ENCODE assay signal across 20 mouse cellular contexts in the genomic region with DNA sequence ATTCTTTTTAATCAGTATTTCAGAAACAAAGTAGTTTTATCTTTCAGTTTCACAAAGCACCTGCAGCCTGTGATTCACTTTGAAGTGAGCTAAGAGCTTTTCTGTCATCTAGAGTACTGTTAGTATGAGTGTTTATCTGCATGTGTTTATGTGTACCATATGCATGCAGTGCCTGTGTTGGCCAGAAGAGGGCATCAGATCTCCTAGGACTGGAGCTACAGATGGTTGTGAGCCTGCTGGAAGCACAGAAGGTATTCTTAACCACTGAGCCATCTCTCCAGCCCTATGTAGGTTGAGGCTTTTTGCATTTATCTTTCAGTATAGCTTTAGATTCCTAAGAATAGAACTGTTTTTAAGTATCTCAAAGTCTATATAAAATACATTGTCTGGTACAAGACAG. TPM values are rescaled to one million over a fixed set of nuclear protein-coding genes. Genes with fewer than 3 reads are reported as not detected.
A peak's percentile ranks its signal among the peaks of the same experiment; 100 is the strongest.
DNase-seq lines count a peak whose midpoint lies in the region; ATAC-seq and TF ChIP-seq lines count a peak whose summit lies in the region.
"Had no signal": no experiment of that assay in that cellular context is flagged by ENCODE, and none has a peak within 500 bp of the region (broad histone marks: within the 10 kb centered on the region; RNA-seq: fewer than 3 reads in every experiment).

No protein-coding gene starts in this region.

- H3K4me1 ChIP-seq in heart, adult 2 months (ENCODE audit: control insufficient read depth, insufficient read depth, low read length): peaks cover 4% of the 10 kb centered on the region
- H3K4me1 ChIP-seq in liver, postnatal 0 days (ENCODE audit: insufficient read depth): peaks cover 15% of the 10 kb centered on the region
- H3K4me1 ChIP-seq in liver, embryonic 11.5 days (replicated peaks; ENCODE audit: control insufficient read depth, insufficient read depth, low read length): peaks cover 8% of the 10 kb centered on the region; the same call in 1 of the 2 replicates
- H3K4me1 ChIP-seq in E14TG2a.4 (replicated peaks; ENCODE audit: low read depth, low read length): peaks cover 29% of the 10 kb centered on the region
- H3K4me1 ChIP-seq: forebrain, embryonic 15.5 days; limb, embryonic 12.5 days; midbrain, embryonic 15.5 days; stomach, embryonic 15.5 days had no signal

- 0 out of 2 replicates have a peak, but pooled peaks have one; percentile 19 for TF ChIP-seq CTCF in heart, adult 2 months (IDR thresholded peaks at IDR 0.05)
- peak; percentile 41 for TF ChIP-seq CTCF in liver, postnatal 0 days (IDR thresholded peaks at IDR 0.05; ENCODE audit: low read depth)
- TF ChIP-seq CTCF in E14TG2a.4 (conservative IDR thresholded peaks at IDR 0.05; ENCODE audit: low read length): peak; percentile 41; the same call in 1 of the 2 replicates

- H3K4me2 ChIP-seq in liver, postnatal 0 days (ENCODE audit: low read depth, low read length): no peak overlapping the region
- no peak overlapping the region for H3K4me2 ChIP-seq in liver, embryonic 11.5 days
- H3K4me2 ChIP-seq: embryonic facial prominence, embryonic 13.5 days; forebrain, embryonic 15.5 days; limb, embryonic 12.5 days; liver, embryonic 15.5 days; midbrain, embryonic 15.5 days; stomach, embryonic 15.5 days had no signal

- no peak overlapping the region for H3K27ac ChIP-seq in heart, adult 2 months
- H3K27ac ChIP-seq in liver, postnatal 0 days (ENCODE audit: low read depth): no peak overlapping the region
- no peak overlapping the region for H3K27ac ChIP-seq in liver, embryonic 11.5 days (ENCODE audit: low read depth, low read length)
- H3K27ac ChIP-seq: embryonic facial prominence, embryonic 13.5 days; forebrain, embryonic 15.5 days; limb, embryonic 12.5 days; liver, embryonic 15.5 days; midbrain, embryonic 15.5 days; stomach, embryonic 15.5 days had no signal

- H3K9ac ChIP-seq in heart, adult 2 months (ENCODE audit: low read depth, low read length): no peak overlapping the region
- no peak overlapping the region for H3K9ac ChIP-seq in liver, postnatal 0 days (replicated peaks)
- no peak overlapping the region for H3K9ac ChIP-seq in liver, embryonic 11.5 days (ENCODE audit: low read depth, low read length)
- H3K9ac ChIP-seq: embryonic facial prominence, embryonic 13.5 days; forebrain, embryonic 15.5 days; limb, embryonic 12.5 days; liver, embryonic 15.5 days; midbrain, embryonic 15.5 days; stomach, embryonic 15.5 days had no signal

- no peak for ATAC-seq in liver, postnatal 0 days
- ATAC-seq in liver, embryonic 11.5 days (replicated peaks; ENCODE audit: low FRiP score): no peak
- ATAC-seq: forebrain, embryonic 15.5 days; midbrain, embryonic 15.5 days had no signal

- intact Hi-C loops in heart, adult 2 months (cut with DNase I): no loop called here
- intact Hi-C loops in heart, postnatal 36 days (cut with DNase I): loop anchor here (5.0 to 10.0 kb wide), 2 partner anchors 37 to 190 kb away; no protein-coding TSS in a partner anchor

- TF ChIP-seq POLR2A in heart, adult 2 months (IDR thresholded peaks at IDR 0.05; ENCODE audit: insufficient read depth, low read depth, low read length): no peak

- H3K79me2 ChIP-seq in heart, adult 2 months (replicated peaks; ENCODE audit: control insufficient read depth, insufficient read depth, low read length): no peaks in the 10 kb centered on the region

- no peaks in the 10 kb centered on the region for H3K27me3 ChIP-seq in heart, adult 2 months (ENCODE audit: control insufficient read depth, insufficient read depth, low read length)
- no peaks in the 10 kb centered on the region for H3K27me3 ChIP-seq in liver, postnatal 0 days (ENCODE audit: insufficient read depth, low read length)
- H3K27me3 ChIP-seq in liver, embryonic 11.5 days (replicated peaks; ENCODE audit: control insufficient read depth, insufficient read depth, low read length): no peaks in the 10 kb centered on the region
- no peaks in the 10 kb centered on the region for H3K27me3 ChIP-seq in E14TG2a.4 (ENCODE audit: insufficient read depth, low read length)
- H3K27me3 ChIP-seq: embryonic facial prominence, embryonic 13.5 days; forebrain, embryonic 15.5 days; limb, embryonic 12.5 days; liver, embryonic 15.5 days; midbrain, embryonic 15.5 days; stomach, embryonic 15.5 days had no signal

- no peaks in the 10 kb centered on the region for H3K36me3 ChIP-seq in heart, adult 2 months (ENCODE audit: control insufficient read depth, insufficient read depth, low read length)
- no peaks in the 10 kb centered on the region for H3K36me3 ChIP-seq in liver, postnatal 0 days (replicated peaks; ENCODE audit: insufficient read depth, low read length)
- H3K36me3 ChIP-seq in liver, embryonic 11.5 days (ENCODE audit: control insufficient read depth, insufficient read depth, low read length): no peaks in the 10 kb centered on the region
- H3K36me3 ChIP-seq in E14TG2a.4 (ENCODE audit: insufficient read depth, low read length): no peaks in the 10 kb centered on the region
- H3K36me3 ChIP-seq: embryonic facial prominence, embryonic 13.5 days; forebrain, embryonic 15.5 days; limb, embryonic 12.5 days; liver, embryonic 15.5 days; midbrain, embryonic 15.5 days; stomach, embryonic 15.5 days had no signal

- TF ChIP-seq EP300 in heart, adult 2 months (IDR thresholded peaks at IDR 0.05; ENCODE audit: insufficient read depth, low read depth, low read length): no peak
- no peak for TF ChIP-seq EP300 in liver, postnatal 0 days (IDR thresholded peaks at IDR 0.05; ENCODE audit: low read depth)

- no peaks in the 10 kb centered on the region for H3K9me3 ChIP-seq in liver, postnatal 0 days (ENCODE audit: low read length)
- no peaks in the 10 kb centered on the region for H3K9me3 ChIP-seq in liver, embryonic 11.5 days (ENCODE audit: control insufficient read depth, low read length)
- H3K9me3 ChIP-seq in E14TG2a.4 (ENCODE audit: low read length): peaks cover 17% of the 10 kb centered on the region
- H3K9me3 ChIP-seq: embryonic facial prominence, embryonic 13.5 days; forebrain, embryonic 15.5 days; midbrain, embryonic 15.5 days; stomach, embryonic 15.5 days had no signal

- H3K4me3 ChIP-seq in heart, adult 2 months: no peak overlapping the region
- H3K4me3 ChIP-seq in liver, postnatal 0 days (ENCODE audit: low read depth, low read length): no peak overlapping the region
- no peak overlapping the region for H3K4me3 ChIP-seq in liver, embryonic 11.5 days (ENCODE audit: low read depth, low read length)
- no peak overlapping the region for H3K4me3 ChIP-seq in E14TG2a.4 (replicated peaks; ENCODE audit: low read length)
- H3K4me3 ChIP-seq: embryonic facial prominence, embryonic 13.5 days; forebrain, embryonic 15.5 days; limb, embryonic 12.5 days; liver, embryonic 15.5 days; midbrain, embryonic 15.5 days; stomach, embryonic 15.5 days had no signal

- no peak for DNase-seq in heart, adult 2 months
- no peak for DNase-seq in heart, postnatal 36 days
- DNase-seq in liver, postnatal 0 days: no peak
- DNase-seq in liver, embryonic 11.5 days (ENCODE audit: low spot score): no peak
- DNase-seq in ZHBTc4 (ENCODE audit: low read depth, low spot score): peak; percentile 69
- no peak for DNase-seq in cerebellum, postnatal 36 days
- DNase-seq in kidney, adult 9 months: no peak
- DNase-seq: adrenal gland, adult 2 months; cerebellum, adult 9-11 months; kidney, adult 2 months; kidney, postnatal 4 days; lung, postnatal 36 days; right cerebral cortex, postnatal 25 days had no signal

RNA-seq across cellular contexts. Expression of a gene that starts 56.5 kb away (rescaled TPM):
- total RNA-seq in heart, adult 2 months (2021): 100 to 1,000 TPM; 117 to 153 TPM
- polyA plus RNA-seq in heart, adult 2 months (2012; rRNA removed): 43.8 and 55.9 TPM in 2 replicates
- total RNA-seq in heart, postnatal 36 days (2021): 100 to 1,000 TPM; 134 to 136 TPM
- polyA plus RNA-seq in liver, postnatal 0 days (2015; fragmentation: Nextera tagmentation; extraction: Ambion mirVana): 2.0 and 3.2 TPM in 2 replicates
- polyA plus RNA-seq in liver, embryonic 11.5 days (2014; fragmentation: Nextera tagmentation; extraction: Ambion mirVana): 3.5 and 5.5 TPM in 2 replicates
